Mouse (Mus musculus): ENCODE measurements around the gene Tmem260. TPM values are rescaled to one million over a fixed set of nuclear protein-coding genes. Genes with fewer than 3 reads are reported as not detected.

The Tmem260 gene
- 25.9 and 26.7 TPM in 2 replicates for polyA plus RNA-seq (2014; fragmentation: Nextera tagmentation; extraction: Ambion mirVana)

DNA sequence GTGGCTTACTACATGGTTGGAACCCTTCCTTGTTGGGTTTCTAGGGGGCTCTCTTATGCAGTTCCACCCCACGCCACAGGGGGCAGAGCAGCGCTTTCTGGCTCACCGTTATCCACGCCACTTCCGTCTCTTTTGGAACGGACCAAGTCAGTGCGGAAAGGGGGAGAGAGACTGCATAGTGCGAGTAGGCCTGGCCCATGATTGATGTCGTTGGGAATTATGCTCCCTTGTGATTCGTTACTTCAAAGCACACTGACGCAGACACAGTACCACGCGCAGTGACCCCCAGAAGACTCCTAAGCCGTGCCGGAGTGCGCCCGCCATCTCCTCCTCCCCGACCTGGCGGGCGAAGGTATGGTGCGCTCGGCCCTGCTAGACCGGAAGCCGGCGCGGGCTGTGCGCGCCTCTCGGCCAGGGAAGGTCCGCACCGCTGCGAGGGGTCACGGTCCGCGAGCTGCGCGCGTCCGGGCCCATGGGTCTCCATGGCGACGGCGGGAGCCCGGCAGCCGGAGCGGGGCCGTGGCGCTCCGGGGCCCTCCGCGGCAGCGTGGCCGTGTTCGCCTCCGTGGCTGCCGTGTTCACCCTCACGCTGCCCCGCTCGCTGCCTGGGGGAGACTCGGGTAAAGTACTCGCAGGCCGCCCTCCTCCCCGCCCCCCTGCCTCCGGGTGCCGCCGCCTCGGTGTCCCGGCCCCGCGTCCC, at the start of gene Tmem260:
TSS of gene Tmem260 (plus strand) at position 141 of the 700 bp plus-strand sequence.
- H3K4me2 ChIP-seq = peak within 1 kb of the TSS; percentile 72
- peak; percentile 95 for TF ChIP-seq CTCF (IDR thresholded peaks at IDR 0.05; ENCODE audit: low read depth)
- DNase-seq (peak; percentile 97), ATAC-seq (ENCODE audit: insufficient read depth) (peak; percentile 99)
- H3K27ac ChIP-seq (ENCODE audit: low read depth) = peak within 1 kb of the TSS; percentile 83
- WGBS = under 1% methylated on average over 67 of the region's 69 CpGs
- H3K4me3 ChIP-seq (ENCODE audit: low read depth, low read length) = peak within 1 kb of the TSS; percentile 94
- H3K9me3 ChIP-seq (ENCODE audit: low read depth, low read length) = no peaks in the 10 kb centered on the region
- peak within 1 kb of the TSS; percentile 94 for H3K9ac ChIP-seq
- no peaks in the 10 kb centered on the region for H3K36me3 ChIP-seq (ENCODE audit: insufficient read depth)
- H3K27me3 ChIP-seq (ENCODE audit: insufficient read depth, low read length) = no peaks in the 10 kb centered on the region
- H3K4me1 ChIP-seq (ENCODE audit: insufficient read depth) = peaks cover 3% of the 10 kb centered on the region; the same call in 1 of the 2 replicates

DNA sequence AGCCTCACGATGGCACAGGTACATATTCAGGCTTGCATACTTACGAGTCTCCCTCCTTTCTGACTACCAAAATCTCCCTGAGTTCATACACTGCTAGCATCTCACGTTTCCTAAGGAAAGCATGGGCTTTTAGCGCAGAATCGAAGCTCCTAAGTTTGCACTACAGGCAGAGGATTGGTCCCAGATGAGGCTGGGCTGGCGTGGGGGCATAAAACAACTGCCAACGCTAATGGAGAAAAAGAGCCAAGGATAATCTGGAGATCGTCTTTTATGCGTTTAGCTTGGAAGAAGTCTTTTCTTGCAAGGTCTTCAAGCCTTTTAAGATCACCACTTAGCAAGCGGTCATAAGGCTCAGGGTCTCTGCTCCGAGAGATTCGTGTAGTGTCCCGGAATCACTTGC, 39.8 kb upstream of the Tmem260 start:
- Histone ChIP-seq H3K4me2 (no peak overlapping the region), H3K36me3 (ENCODE audit: insufficient read depth) (no peaks in the 10 kb centered on the region), H3K9me3 (ENCODE audit: low read depth, low read length) (no peaks in the 10 kb centered on the region), H3K4me1 (ENCODE audit: insufficient read depth) (no peaks in the 10 kb centered on the region), H3K4me3 (ENCODE audit: low read depth, low read length) (no peak overlapping the region), H3K9ac (no peak overlapping the region), H3K27me3 (ENCODE audit: insufficient read depth, low read length) (no peaks in the 10 kb centered on the region), H3K27ac (ENCODE audit: low read depth) (no peak overlapping the region)
- DNase-seq (no peak), ATAC-seq (ENCODE audit: insufficient read depth) (no peak)
- TF ChIP-seq CTCF (IDR thresholded peaks at IDR 0.05; ENCODE audit: low read depth) = no peak
- WGBS = 83% methylated on average over 13 of the region's 13 CpGs

DNA sequence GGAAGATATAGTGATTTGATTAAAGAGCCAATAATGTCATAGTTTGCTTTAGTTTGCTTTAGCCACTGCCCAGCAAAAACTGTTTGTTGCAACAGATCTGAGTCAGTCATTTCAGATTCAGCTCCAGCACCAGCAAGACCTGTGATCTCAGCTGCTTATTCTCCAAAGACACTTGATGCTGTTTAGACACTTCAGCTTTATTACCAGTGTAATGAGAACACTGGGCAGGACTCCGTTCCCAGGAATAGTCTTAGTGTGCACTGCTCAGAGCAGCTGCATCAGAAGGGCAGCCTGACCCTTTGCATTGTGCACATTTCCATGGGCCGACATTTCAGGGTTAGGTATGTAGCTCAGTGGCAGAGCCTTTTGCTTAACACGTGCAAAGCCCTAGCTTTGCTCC, 28.9 kb upstream of the Tmem260 start:
- H3K27me3 ChIP-seq (ENCODE audit: insufficient read depth, low read length) = no peaks in the 10 kb centered on the region
- DNase-seq (no peak), ATAC-seq (ENCODE audit: insufficient read depth) (no peak)
- no peak for TF ChIP-seq CTCF (IDR thresholded peaks at IDR 0.05; ENCODE audit: low read depth)
- 70% methylated on average over 3 of the region's 3 CpGs for whole genome bisulfite sequencing
- no peaks in the 10 kb centered on the region for H3K9me3 ChIP-seq (ENCODE audit: low read depth, low read length)
- no peaks in the 10 kb centered on the region for H3K36me3 ChIP-seq (ENCODE audit: insufficient read depth)
- H3K9ac ChIP-seq = no peak overlapping the region
- no peak overlapping the region for H3K4me3 ChIP-seq (ENCODE audit: low read depth, low read length)
- no peak overlapping the region for H3K4me2 ChIP-seq
- H3K27ac ChIP-seq (ENCODE audit: low read depth) = no peak overlapping the region
- H3K4me1 ChIP-seq (ENCODE audit: insufficient read depth) = no peaks in the 10 kb centered on the region

DNA sequence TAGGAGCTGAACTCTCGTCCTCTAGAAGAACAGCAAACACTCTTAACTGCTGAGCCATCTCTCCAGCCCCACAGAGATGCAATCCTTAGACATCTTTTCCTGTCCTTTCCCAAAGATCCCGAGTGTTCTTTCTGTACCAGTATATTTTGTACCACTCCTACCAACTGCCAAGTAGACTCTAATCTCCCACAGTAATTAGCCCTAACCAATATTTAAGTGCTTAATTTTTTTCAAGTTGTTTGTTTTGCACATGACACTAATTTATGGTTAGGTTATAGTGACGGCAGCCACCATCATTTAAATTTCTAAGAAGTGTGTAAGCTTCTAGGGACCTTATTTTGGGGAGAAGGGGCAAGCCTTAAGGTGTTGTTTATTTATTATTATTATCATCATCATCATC, 27.7 kb upstream of the Tmem260 start:
- H3K4me1 ChIP-seq (ENCODE audit: insufficient read depth) = no peaks in the 10 kb centered on the region
- WGBS = 35% methylated on average over 3 of the region's 3 CpGs
- DNase-seq (no peak), ATAC-seq (ENCODE audit: insufficient read depth) (no peak)
- H3K27ac ChIP-seq (ENCODE audit: low read depth) = no peak overlapping the region
- H3K9me3 ChIP-seq (ENCODE audit: low read depth, low read length) = no peaks in the 10 kb centered on the region
- H3K4me3 ChIP-seq (ENCODE audit: low read depth, low read length) = no peak overlapping the region
- no peaks in the 10 kb centered on the region for H3K36me3 ChIP-seq (ENCODE audit: insufficient read depth)
- H3K9ac ChIP-seq = no peak overlapping the region
- H3K27me3 ChIP-seq (ENCODE audit: insufficient read depth, low read length) = no peaks in the 10 kb centered on the region
- H3K4me2 ChIP-seq = no peak overlapping the region
- TF ChIP-seq CTCF (IDR thresholded peaks at IDR 0.05; ENCODE audit: low read depth) = no peak

GRCm38 (mm10) chr14:48418672-48419071, 27.3 kb upstream of the Tmem260 start:
- Histone ChIP-seq H3K4me1 (ENCODE audit: insufficient read depth) (no peaks in the 10 kb centered on the region), H3K27ac (ENCODE audit: low read depth) (no peak overlapping the region), H3K36me3 (ENCODE audit: insufficient read depth) (no peaks in the 10 kb centered on the region), H3K4me2 (no peak overlapping the region), H3K4me3 (ENCODE audit: low read depth, low read length) (no peak overlapping the region), H3K9me3 (ENCODE audit: low read depth, low read length) (no peaks in the 10 kb centered on the region), H3K9ac (no peak overlapping the region), H3K27me3 (ENCODE audit: insufficient read depth, low read length) (no peaks in the 10 kb centered on the region)
- no peak for TF ChIP-seq CTCF (IDR thresholded peaks at IDR 0.05; ENCODE audit: low read depth)
- ATAC-seq (ENCODE audit: insufficient read depth) (no peak), DNase-seq (no peak)
- 83% methylated on average over 5 of the region's 5 CpGs for WGBS

DNA sequence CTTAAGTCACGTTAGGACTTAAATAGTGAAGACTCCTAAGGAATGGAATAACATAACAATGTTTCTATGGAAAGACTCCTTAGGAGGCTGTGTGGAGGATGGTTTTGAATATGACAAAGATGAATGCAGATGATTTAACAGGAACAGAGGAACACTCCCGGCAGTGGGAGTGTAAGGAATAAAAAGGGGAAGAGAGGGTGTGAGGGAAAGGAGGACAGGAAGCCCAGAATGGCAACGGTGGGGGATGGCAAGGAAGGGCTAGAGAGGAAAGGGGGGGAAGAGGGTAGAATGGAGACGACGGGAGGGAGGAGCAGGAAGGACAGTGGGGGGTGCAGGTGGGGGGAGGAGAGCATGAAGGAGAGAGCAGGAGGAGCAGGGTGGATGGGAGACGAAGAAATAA, 24.4 kb upstream of the Tmem260 start:
- DNase-seq = no peak

DNA sequence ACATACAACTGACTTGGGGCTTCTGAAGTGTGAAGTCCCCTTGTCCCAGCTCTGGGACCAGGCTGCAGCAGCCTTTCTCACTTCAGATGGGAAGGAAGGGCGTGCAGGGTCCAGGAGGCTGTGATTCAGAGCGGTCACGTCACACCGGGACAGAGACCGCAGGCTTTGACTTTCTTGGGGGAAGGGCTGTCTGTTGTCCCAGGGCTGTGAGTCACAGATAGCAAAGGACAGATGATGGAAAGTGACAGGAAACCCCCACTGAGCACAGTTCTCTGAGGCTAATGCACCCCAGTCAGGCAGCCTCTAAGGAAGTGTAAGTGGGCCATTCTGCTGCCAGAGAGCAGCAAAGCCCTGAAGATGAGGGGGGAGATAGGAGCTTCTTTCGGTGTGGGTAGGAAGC, 23.9 kb upstream of the Tmem260 start:
- TF ChIP-seq CTCF (IDR thresholded peaks at IDR 0.05; ENCODE audit: low read depth) = no peak
- Histone ChIP-seq H3K9me3 (ENCODE audit: low read depth, low read length) (no peaks in the 10 kb centered on the region), H3K27me3 (ENCODE audit: insufficient read depth, low read length) (no peaks in the 10 kb centered on the region), H3K9ac (0 out of 2 replicates have a peak overlapping the region, but pooled peaks have one; percentile 0), H3K4me2 (peak overlapping the region; percentile 53), H3K4me1 (ENCODE audit: insufficient read depth) (no peaks in the 10 kb centered on the region), H3K36me3 (ENCODE audit: insufficient read depth) (no peaks in the 10 kb centered on the region), H3K27ac (ENCODE audit: low read depth) (no peak overlapping the region), H3K4me3 (ENCODE audit: low read depth, low read length) (no peak overlapping the region; the same call in 1 of the 2 replicates)
- DNase-seq = peak; percentile 53
- ATAC-seq (ENCODE audit: insufficient read depth) = peak; percentile 73
- WGBS = 6% methylated on average over 6 of the region's 6 CpGs

More for the DNA sequence above, 24.4 kb upstream of the Tmem260 start:
- Histone ChIP-seq H3K27ac (ENCODE audit: low read depth) (no peak overlapping the region), H3K36me3 (ENCODE audit: insufficient read depth) (no peaks in the 10 kb centered on the region), H3K9ac (no peak overlapping the region), H3K9me3 (ENCODE audit: low read depth, low read length) (no peaks in the 10 kb centered on the region), H3K4me3 (ENCODE audit: low read depth, low read length) (no peak overlapping the region; the same call in 1 of the 2 replicates), H3K4me2 (peak overlapping the region; percentile 53), H3K27me3 (ENCODE audit: insufficient read depth, low read length) (no peaks in the 10 kb centered on the region), H3K4me1 (ENCODE audit: insufficient read depth) (no peaks in the 10 kb centered on the region)
- ATAC-seq (ENCODE audit: insufficient read depth) = peak; percentile 28; the same call in 1 of the 2 replicates
- no peak for TF ChIP-seq CTCF (IDR thresholded peaks at IDR 0.05; ENCODE audit: low read depth)
- 6% methylated on average over 6 of the region's 6 CpGs for WGBS

All from lung, embryonic 14.5 days (tissue).